Mouse (Mus musculus) common myeloid progenitor, adult 5-6 weeks (primary cell): ENCODE results near the gene Cfap99. TPM values are rescaled to one million over a fixed set of nuclear protein-coding genes. Genes with fewer than 3 reads are reported as not detected.

ENCODE experiments used
- ATAC-seq: replicated peaks from 2 replicates; pipeline ENCODE4 v1.8.0; 2016; ENCODE audit warnings: low read depth, mild to moderate bottlenecking, moderate TSS enrichment, inconsistent platforms; ENCODE audit not compliant: poor library complexity, severe bottlenecking
- total RNA-seq: library from RNA; stranded (forward); fragments of 200-1000, 187-1606 nt; gene quantifications from 2 replicates; pipeline ENCODE4 v1.2.3, GENCODE M21; 2017

Gene Cfap99
- not detected in 2 replicates for total RNA-seq

DNA sequence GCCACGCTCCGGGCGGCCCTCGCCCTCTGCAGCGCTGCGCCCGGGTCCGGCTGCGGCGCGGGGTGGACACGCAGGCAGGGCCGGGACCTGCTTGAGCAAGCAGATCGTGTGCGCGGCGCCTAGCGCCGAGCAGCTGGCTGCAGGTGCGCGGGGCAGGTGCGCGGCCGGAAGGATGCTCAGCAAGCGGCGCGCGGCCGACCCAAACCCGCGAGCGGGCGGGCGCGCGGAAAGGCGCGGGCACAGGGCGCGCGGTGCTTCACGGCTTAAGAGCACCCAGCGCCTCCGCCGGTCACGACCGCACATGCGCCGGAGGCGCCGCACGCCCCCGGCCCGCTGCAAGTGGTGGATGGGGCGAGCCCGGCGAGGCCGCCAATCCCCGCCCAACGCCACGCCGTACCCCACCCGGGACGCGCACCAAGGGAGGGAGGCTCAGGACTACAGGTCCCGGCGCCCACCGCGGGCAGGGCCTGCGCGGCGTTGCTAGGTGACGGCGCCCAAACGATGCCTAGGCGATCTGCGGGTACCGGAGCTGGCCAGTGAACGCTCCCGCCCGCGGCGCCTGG is at the start of gene Cfap99, which contains the start of gene Zfyve28:
TSS of gene Cfap99 (plus strand) at position 447 of the 563 bp plus-strand sequence.
TSS of gene Zfyve28 (minus strand) at position 296 of the 563 bp plus-strand sequence.
- peak; percentile 50; the same call in 1 of the 2 replicates for ATAC-seq

DNA sequence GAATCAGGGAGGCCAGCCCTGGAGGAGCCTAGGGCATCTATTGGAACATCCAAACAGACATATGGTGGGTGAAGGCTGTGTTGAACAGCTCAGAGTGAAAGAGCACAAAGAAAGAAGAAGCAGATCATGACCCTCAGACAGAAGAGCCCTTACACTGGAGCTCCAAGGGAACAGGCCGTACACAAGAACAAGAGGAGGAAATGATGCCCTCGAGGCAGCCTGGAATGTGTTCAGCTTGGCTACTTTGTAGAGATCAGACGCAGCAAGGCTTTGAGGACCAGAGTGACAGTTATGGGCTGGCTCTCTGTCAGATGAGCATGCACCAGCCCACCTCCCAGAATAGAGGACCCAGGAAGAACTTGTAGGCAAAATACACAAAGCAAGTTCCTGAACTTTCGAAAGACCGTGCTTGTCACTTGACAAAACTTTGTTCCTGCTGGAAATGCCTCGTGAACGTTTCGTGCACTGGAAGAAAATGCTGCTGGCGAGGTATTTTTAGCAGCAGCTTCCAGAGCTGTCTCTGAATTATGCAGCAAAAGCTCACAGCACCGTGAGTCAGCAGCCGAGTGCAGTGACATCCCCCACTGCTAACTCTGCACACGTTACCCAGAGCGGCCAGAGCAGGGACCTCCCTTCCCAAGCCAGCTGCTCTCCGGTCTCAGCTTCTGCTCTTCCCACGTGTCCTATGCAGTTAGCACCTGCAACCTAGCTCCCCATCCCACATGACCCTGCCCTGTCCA is 46.0 kb upstream of the Cfap99 start:
- peak; percentile 88 for ATAC-seq

GRCm38 (mm10) chr5:34243062-34243461 is 45.3 kb upstream of the Cfap99 start:
- no peak for ATAC-seq

DNA sequence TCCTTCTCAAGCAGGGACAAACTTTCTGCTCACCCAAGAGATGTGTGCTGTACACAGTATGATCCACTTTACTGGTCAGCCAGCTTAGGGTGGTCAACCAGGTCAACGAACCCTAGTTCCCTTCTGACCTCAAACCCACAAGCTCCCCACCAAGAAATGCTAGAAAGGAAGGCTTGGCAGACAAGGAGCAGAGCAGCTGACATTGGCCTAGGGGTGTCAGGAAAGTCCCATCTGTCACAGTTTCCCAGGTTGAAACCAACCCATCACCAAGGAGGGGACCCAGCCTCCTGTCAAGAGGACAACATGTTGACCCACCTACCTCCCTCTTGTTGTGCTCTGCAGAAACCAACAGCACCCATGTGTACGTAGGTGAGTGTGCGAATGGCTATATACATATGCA is 42.0 kb upstream of the Cfap99 start:
- no peak for ATAC-seq

- ATAC-seq: no peak
Observed at GRCm38 (mm10) chr5:34249132-34249531, 39.3 kb upstream of the Cfap99 start.

DNA sequence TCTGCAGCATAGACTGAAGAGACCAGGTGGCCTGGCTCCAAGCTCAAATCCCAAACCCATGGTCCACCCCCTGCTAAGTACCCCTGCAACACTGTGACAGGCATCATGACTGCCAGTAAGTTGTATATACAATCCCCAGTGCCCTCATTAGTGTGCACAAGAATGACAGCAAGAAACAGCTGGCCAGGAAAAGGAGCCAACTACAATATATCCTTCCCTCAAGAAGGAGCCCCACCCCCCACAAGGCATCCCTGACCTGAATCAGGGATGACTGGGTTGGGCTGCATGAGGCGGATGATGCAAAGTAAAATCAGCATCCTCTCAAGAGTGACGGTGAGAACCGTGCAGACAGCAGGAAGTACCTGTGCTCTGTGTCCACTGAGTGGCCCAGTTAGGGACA is 38.3 kb upstream of the Cfap99 start:
- ATAC-seq: no peak

GRCm38 (mm10) chr5:34251794-34252193 is 36.6 kb upstream of the Cfap99 start:
- ATAC-seq: no peak

- no peak for ATAC-seq
Observed at GRCm38 (mm10) chr5:34252307-34252966, 36.0 kb upstream of the Cfap99 start.

- ATAC-seq: no peak
Observed at GRCm38 (mm10) chr5:34252967-34253519, 35.4 kb upstream of the Cfap99 start.

- 0 out of 2 replicates have a peak, but pooled peaks have one; percentile 15 for ATAC-seq
Observed at GRCm38 (mm10) chr5:34254309-34254708, 34.1 kb upstream of the Cfap99 start.

DNA sequence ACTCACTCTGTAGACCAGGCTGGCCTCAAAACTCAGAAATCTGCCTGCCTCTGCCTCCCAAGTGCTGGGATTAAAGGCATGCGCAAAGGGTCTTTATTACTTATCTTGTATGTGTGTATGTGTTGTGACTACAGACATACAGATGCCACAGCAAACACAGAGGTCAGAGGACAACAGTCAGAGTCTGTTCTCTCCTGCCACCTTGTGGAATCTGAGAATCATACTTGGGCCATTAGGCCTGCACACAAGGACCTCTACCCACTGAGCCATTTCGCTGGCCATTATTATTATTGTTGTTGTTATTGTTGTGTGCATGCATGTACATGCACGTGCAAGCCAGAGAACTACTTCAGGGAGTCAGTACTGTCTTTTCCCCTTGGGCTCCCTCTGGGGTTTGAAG is 33.2 kb upstream of the Cfap99 start:
- no peak; the same call in 1 of the 2 replicates for ATAC-seq

GRCm38 (mm10) chr5:34259172-34259816 is 29.1 kb upstream of the Cfap99 start:
- ATAC-seq: no peak

DNA sequence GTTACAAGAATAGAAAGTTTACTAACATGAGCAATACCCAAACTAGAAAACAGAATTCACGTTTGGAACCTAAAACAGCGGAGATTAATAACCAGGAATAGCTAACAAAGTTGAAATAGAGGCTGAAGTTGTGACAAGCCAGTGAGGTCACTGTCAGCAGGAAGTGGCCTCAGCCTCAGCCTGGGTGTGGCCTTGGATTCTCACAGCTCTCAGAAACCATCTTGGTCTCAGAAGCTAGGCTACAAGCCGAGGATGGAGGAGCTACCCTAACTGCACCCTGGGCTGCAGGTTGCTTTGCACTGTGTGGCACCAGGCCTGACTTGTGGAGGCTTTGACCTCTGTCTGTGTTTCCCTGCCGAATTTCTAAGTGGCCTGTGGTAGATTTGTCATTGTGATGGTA is 22.3 kb upstream of the Cfap99 start:
- ATAC-seq: no peak

GRCm38 (mm10) chr5:34269197-34269920 is 19.0 kb upstream of the Cfap99 start:
- ATAC-seq: no peak

GRCm38 (mm10) chr5:34269921-34270465 is 18.4 kb upstream of the Cfap99 start:
- ATAC-seq: no peak

GRCm38 (mm10) chr5:34271743-34272142 is 16.7 kb upstream of the Cfap99 start:
- ATAC-seq: peak; percentile 69; the same call in 1 of the 2 replicates

GRCm38 (mm10) chr5:34273251-34273681 is 15.1 kb upstream of the Cfap99 start:
- ATAC-seq: no peak

GRCm38 (mm10) chr5:34274268-34274667 is 14.1 kb upstream of the Cfap99 start:
- no peak for ATAC-seq

DNA sequence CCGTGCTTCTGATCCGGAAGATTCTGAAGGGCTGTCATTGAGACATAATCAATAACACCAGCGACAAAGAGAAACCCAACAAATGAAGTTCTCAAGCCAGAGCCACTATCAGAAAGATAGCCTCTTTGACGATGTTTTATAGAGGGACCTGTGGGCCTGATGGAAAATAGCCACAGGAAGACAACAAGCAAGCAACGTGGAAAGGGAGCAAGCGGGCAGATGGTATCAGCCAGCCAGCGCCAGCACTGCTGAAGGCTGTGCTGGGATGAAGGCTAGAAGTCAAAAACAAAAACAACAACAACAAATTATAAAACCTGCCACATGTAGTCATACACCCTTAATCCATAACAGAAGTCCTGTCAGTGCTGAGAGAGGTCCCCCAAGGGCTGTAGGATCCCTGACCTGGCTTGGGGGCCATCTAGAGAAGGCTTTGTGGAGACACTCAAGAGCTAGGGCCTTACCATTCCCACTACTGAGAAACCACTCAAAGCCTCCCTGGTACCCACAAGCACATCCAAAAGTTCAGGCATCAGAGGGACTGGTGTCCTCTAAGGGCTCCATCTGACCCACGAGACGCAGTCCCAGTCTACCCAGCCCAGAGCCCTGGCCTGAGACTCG is 13.6 kb upstream of the Cfap99 start:
- ATAC-seq: no peak
